Mouse (Mus musculus) MEL (cell line): ENCODE results near the gene Cd5l. TPM values are rescaled to one million over a fixed set of nuclear protein-coding genes. Genes with fewer than 3 reads are reported as not detected.

ENCODE experiments used
- DNase-seq: peaks from one replicate; pipeline ENCODE4 v3.0.0; 2011; ENCODE audit warnings: low read depth, low spot score
- H3K27ac ChIP-seq: 2 replicates; pipeline ENCODE4 v1.5.1; 2012; ENCODE audit warnings: low read depth, mild to moderate bottlenecking, control low read depth, low read length, moderate library complexity; ENCODE audit not compliant: control insufficient read depth
- H3K27me3 ChIP-seq, 2 experiments: fragments of 150-350 bp in 1 of 2; sonication (generic) in 1 of 2; 2 replicates each; pipeline ENCODE4 v1.6.1; 2012; ENCODE audit warnings: low read length in 2 of 2, mild to moderate bottlenecking in 2 of 2, improper control_type of control experiment in 1 of 2, moderate library complexity in 1 of 2; ENCODE audit not compliant: insufficient read depth in 2 of 2, control insufficient read depth in 1 of 2
- H3K36me3 ChIP-seq, 2 experiments: 2 replicates each; pipeline ENCODE4 v1.6.1; 2012 to 2014; ENCODE audit warnings: low read length in 2 of 2, improper control_type of control experiment in 1 of 2, inconsistent platforms in 1 of 2, mild to moderate bottlenecking in 1 of 2; ENCODE audit not compliant: insufficient read depth in 2 of 2, control insufficient read depth in 1 of 2
- H3K4me1 ChIP-seq, 2 experiments: fragments of 150-350 bp in 1 of 2; sonication (generic) in 1 of 2; 2 replicates each; pipeline ENCODE4 v1.6.1; 2012; ENCODE audit warnings: low read length in 2 of 2, improper control_type of control experiment in 1 of 2, mild to moderate bottlenecking in 1 of 2; ENCODE audit not compliant: insufficient read depth in 2 of 2, control insufficient read depth in 1 of 2
- H3K4me3 ChIP-seq, 2 experiments: fragments of 150-350 bp in 1 of 2; sonication (generic) in 1 of 2; 2 replicates each; pipeline ENCODE4 v1.5.1; 2012; ENCODE audit warnings: low read depth in 2 of 2, low read length in 2 of 2, mild to moderate bottlenecking in 2 of 2, moderate library complexity in 2 of 2, control low read depth in 1 of 2, improper control_type of control experiment in 1 of 2; ENCODE audit not compliant: control insufficient read depth in 1 of 2, insufficient read depth in 1 of 2
- H3K79me2 ChIP-seq: 2 replicates; pipeline ENCODE4 v1.6.1; 2012; ENCODE audit warnings: mild to moderate bottlenecking, low read length, moderate library complexity; ENCODE audit not compliant: control insufficient read depth, poor library complexity, insufficient read depth
- H3K9ac ChIP-seq: 2 replicates; pipeline ENCODE4 v1.6.1; 2012; ENCODE audit warnings: low read depth, mild to moderate bottlenecking, control low read depth, low read length, moderate library complexity; ENCODE audit not compliant: control insufficient read depth, poor library complexity, severe bottlenecking
- H3K9me3 ChIP-seq: fragments of 150-350 bp; sonication (generic); replicated peaks from 2 replicates; pipeline ENCODE4 v1.6.1; 2012; ENCODE audit warnings: mild to moderate bottlenecking, low read length, improper control_type of control experiment, moderate library complexity; ENCODE audit not compliant: insufficient read depth
- BHLHE40 ChIP-seq: IDR thresholded peaks from 2 replicates; pipeline ENCODE4 v1.6.1; 2012; ENCODE audit warnings: low read depth, mild to moderate bottlenecking, inconsistent platforms, low read length, improper control_type of control experiment, borderline replicate concordance
- CHD1 ChIP-seq: IDR thresholded peaks from 2 replicates; pipeline ENCODE4 v1.6.1; 2012; ENCODE audit warnings: low read depth, mild to moderate bottlenecking, inconsistent platforms, low read length, improper control_type of control experiment
- CHD2 ChIP-seq: IDR thresholded peaks from 2 replicates; pipeline ENCODE4 v1.6.1; 2011; ENCODE audit warnings: low read length, improper control_type of control experiment
- CTCF ChIP-seq, 3 experiments: IDR thresholded peaks in 2 of 3; conservative IDR thresholded peaks in 1 of 3; 2 replicates each; pipeline ENCODE4 v1.5.1; 2011 to 2012; ENCODE audit warnings: low read length in 3 of 3, low read depth in 2 of 3, mild to moderate bottlenecking in 2 of 3, improper control_type of control experiment in 1 of 3, inconsistent platforms in 1 of 3, mixed read lengths in 1 of 3, moderate library complexity in 1 of 3; ENCODE audit not compliant: control insufficient read depth in 1 of 3, insufficient read depth in 1 of 3, poor library complexity in 1 of 3, severe bottlenecking in 1 of 3
- ELF1 ChIP-seq: IDR thresholded peaks from 2 replicates; pipeline ENCODE4 v1.6.1; 2014; ENCODE audit warnings: low read depth, mild to moderate bottlenecking, inconsistent platforms, low read length, improper control_type of control experiment, moderate library complexity
- EP300 ChIP-seq, 2 experiments: IDR thresholded peaks; 2 replicates each; pipeline ENCODE4 v1.6.1; 2011; ENCODE audit warnings: improper control_type of control experiment in 2 of 2, low read length in 2 of 2, low read depth in 1 of 2, mild to moderate bottlenecking in 1 of 2
- ETS1 ChIP-seq: IDR thresholded peaks from 2 replicates; pipeline ENCODE4 v1.6.1; 2012; ENCODE audit warnings: low read depth, mild to moderate bottlenecking, inconsistent platforms, low read length, improper control_type of control experiment, moderate library complexity
- GATA1 ChIP-seq: IDR thresholded peaks from 2 replicates; pipeline ENCODE4 v1.6.1; 2011; ENCODE audit warnings: low read depth, low read length, improper control_type of control experiment
- HCFC1 ChIP-seq: IDR thresholded peaks from 2 replicates; pipeline ENCODE4 v1.6.1; 2012; ENCODE audit warnings: low read depth, mild to moderate bottlenecking, inconsistent platforms, low read length, improper control_type of control experiment, moderate library complexity
- KAT2A ChIP-seq: conservative IDR thresholded peaks from 2 replicates; pipeline ENCODE4 v1.6.1; 2012; ENCODE audit warnings: low read depth, low read length, improper control_type of control experiment, inconsistent platforms
- MAFK ChIP-seq: IDR thresholded peaks from 2 replicates; pipeline ENCODE4 v1.6.1; 2011; ENCODE audit warnings: low read depth, mild to moderate bottlenecking, low read length, improper control_type of control experiment, borderline replicate concordance
- MAX ChIP-seq: IDR thresholded peaks from 2 replicates; pipeline ENCODE4 v1.6.1; 2011; ENCODE audit warnings: low read length, improper control_type of control experiment
- MAZ ChIP-seq: IDR thresholded peaks from 2 replicates; pipeline ENCODE4 v1.6.1; 2012; ENCODE audit warnings: low read depth, mild to moderate bottlenecking, inconsistent platforms, low read length, improper control_type of control experiment
- MEF2A ChIP-seq: IDR thresholded peaks from 2 replicates; pipeline ENCODE4 v1.6.1; 2014; ENCODE audit warnings: low read depth, mild to moderate bottlenecking, inconsistent platforms, low read length, improper control_type of control experiment; ENCODE audit not compliant: poor library complexity, insufficient replicate concordance, severe bottlenecking; ENCODE audit errors: extremely low read depth
- MXI1 ChIP-seq: IDR thresholded peaks from 2 replicates; pipeline ENCODE4 v1.6.1; 2011; ENCODE audit warnings: mild to moderate bottlenecking, low read depth, low read length, improper control_type of control experiment
- MYB ChIP-seq: IDR thresholded peaks from 2 replicates; pipeline ENCODE4 v1.6.1; 2011; ENCODE audit warnings: mild to moderate bottlenecking, low read depth, low read length, improper control_type of control experiment
- NRF1 ChIP-seq: IDR thresholded peaks from 2 replicates; pipeline ENCODE4 v1.6.1; 2014; ENCODE audit warnings: low read depth, mild to moderate bottlenecking, inconsistent platforms, low read length, improper control_type of control experiment, moderate library complexity; ENCODE audit not compliant: poor library complexity, insufficient read depth, severe bottlenecking
- POLR2A ChIP-seq, 2 experiments: IDR thresholded peaks; 2 replicates each; pipeline ENCODE4 v1.6.1; 2011 to 2012; ENCODE audit warnings: low read length in 2 of 2, mild to moderate bottlenecking in 2 of 2, control low read depth in 1 of 2, improper control_type of control experiment in 1 of 2, low read depth in 1 of 2, moderate library complexity in 1 of 2; ENCODE audit not compliant: control insufficient read depth in 1 of 2, insufficient read depth in 1 of 2, poor library complexity in 1 of 2
- POLR2AphosphoS2 ChIP-seq: IDR thresholded peaks from 2 replicates; pipeline ENCODE4 v1.6.1; 2011; ENCODE audit warnings: low read length, improper control_type of control experiment
- RAD21 ChIP-seq: IDR thresholded peaks from 2 replicates; pipeline ENCODE4 v1.6.1; 2011; ENCODE audit warnings: mild to moderate bottlenecking, low read depth, low read length, improper control_type of control experiment
- RCOR1 ChIP-seq: IDR thresholded peaks from 2 replicates; pipeline ENCODE4 v1.6.1; 2012; ENCODE audit warnings: low read depth, mild to moderate bottlenecking, inconsistent platforms, low read length, improper control_type of control experiment
- SIN3A ChIP-seq: IDR thresholded peaks from 2 replicates; pipeline ENCODE4 v1.6.1; 2012; ENCODE audit warnings: low read length, improper control_type of control experiment, inconsistent platforms
- TAL1 ChIP-seq: IDR thresholded peaks from 2 replicates; pipeline ENCODE4 v1.6.1; 2012; ENCODE audit warnings: mild to moderate bottlenecking, inconsistent platforms, low read length, moderate library complexity, mixed read lengths
- TBP ChIP-seq: IDR thresholded peaks from 2 replicates; pipeline ENCODE4 v1.8.0; 2011; ENCODE audit warnings: low read depth, low read length, improper control_type of control experiment
- TCF12 ChIP-seq: IDR thresholded peaks from 2 replicates; pipeline ENCODE4 v1.6.1; 2014; ENCODE audit warnings: low read depth, mild to moderate bottlenecking, inconsistent platforms, low read length, improper control_type of control experiment, moderate library complexity
- USF1 ChIP-seq: IDR thresholded peaks from 2 replicates; pipeline ENCODE4 v1.6.1; 2014; ENCODE audit warnings: low read depth, mild to moderate bottlenecking, inconsistent platforms, low read length, improper control_type of control experiment, moderate library complexity
- ZC3H11A ChIP-seq: IDR thresholded peaks from 2 replicates; pipeline ENCODE4 v1.6.1; 2012; ENCODE audit warnings: low read depth, mild to moderate bottlenecking, inconsistent platforms, low read length, improper control_type of control experiment
- ZMIZ1 ChIP-seq: IDR thresholded peaks from 2 replicates; pipeline ENCODE4 v1.6.1; 2012; ENCODE audit warnings: low read depth, mild to moderate bottlenecking, inconsistent platforms, low read length, improper control_type of control experiment, moderate library complexity
- ZNF384 ChIP-seq: IDR thresholded peaks from 2 replicates; pipeline ENCODE4 v1.6.1; 2012; ENCODE audit warnings: low read depth, mild to moderate bottlenecking, inconsistent platforms, low read length, improper control_type of control experiment
- polyA plus RNA-seq, 2 experiments: library from polyadenylated mRNA; stranded (reverse) in 1 of 2; unstranded in 1 of 2; fragments of >175 nt in 1 of 2; fragments of >200 nt in 1 of 2; gene quantifications; 2 replicates each; pipeline versions ENCODE4 v1.2.1 to v1.2.4; 2012; ENCODE audit warnings: low replicate concordance in 2 of 2, low read depth in 1 of 2; ENCODE audit not compliant: insufficient read length in 2 of 2, insufficient read depth in 1 of 2, missing spikeins in 1 of 2
- total RNA-seq: library from RNA; depleted of rRNA; stranded (reverse); fragments of 300-350 nt; gene quantifications from 2 replicates; pipeline ENCODE4 v1.2.3, GENCODE M21; 2012

Cd5l gene
- total and polyA plus RNA-seq, 3 experiments, result not detected

- Histone ChIP-seq H3K79me2 (no peaks in the 10 kb centered on the region), H3K9me3 (no peaks in the 10 kb centered on the region), H3K27me3 (peaks cover 3 to 6% of the 10 kb centered on the region in 2 experiments), H3K36me3 (no peaks in the 10 kb centered on the region), H3K9ac (no peak overlapping the region), H3K4me3 (no peak overlapping the region), H3K4me1 (no peaks in the 10 kb centered on the region), H3K27ac (no peak overlapping the region)
- DNase-seq, result no peak
- TF ChIP-seq MXI1 (no peak), MAX (no peak), ZNF384 (no peak), ZC3H11A (no peak), CHD1 (no peak), BHLHE40 (no peak), SIN3A (no peak), HCFC1 (no peak), RCOR1 (no peak)
These were observed 11.5 kb downstream of the Cd5l start for GRCm38 (mm10) chr3:87369181-87369580.

DNA sequence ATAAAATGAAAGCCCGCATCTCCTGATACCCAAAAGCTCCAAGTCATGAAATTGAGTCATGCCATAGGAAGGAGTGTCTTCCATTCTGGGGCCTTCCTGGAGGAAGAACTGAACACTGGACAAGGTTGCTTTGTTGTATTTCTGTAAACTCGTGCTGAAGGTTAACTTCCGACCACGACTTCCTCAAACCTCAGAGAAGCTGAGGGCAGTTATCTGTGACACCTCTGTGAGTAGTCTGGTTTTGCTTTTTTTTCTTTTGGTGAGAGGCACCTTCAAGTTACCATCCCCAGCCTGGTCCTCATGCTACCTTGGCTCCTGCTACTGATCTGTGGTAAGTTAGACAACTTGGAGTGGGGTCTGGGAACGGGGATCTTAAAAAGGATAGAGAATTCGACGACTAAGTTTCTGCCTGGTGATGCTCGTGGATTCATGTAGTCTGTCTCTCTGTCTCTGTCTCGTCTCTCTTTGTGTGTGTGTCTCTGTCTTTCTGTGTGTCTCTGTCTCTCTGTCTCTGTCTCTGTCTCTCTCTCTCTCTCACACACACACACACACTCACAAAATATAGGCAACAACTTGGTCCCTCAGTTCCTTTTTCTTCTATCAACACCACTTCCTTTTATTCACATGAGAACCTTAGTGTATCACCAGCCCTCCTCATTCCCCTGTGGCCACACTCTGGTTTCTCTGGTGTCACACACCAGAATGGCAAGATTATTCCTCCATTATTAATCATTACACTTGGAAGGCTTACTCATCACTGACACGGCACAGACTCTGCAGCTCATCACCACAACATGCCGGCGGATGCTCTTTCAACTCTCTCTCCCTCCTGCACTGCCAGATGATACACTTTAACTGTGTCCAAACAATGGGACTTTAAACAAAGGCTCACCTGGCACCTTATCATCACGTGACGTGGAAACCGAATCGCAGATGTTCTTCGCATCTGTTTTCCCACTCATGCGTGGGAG is 18.8 kb downstream of the Cd5l start, which contains the start of gene Fcrl1:
Gene Fcrl1 (plus strand): TSS at position 193 of the 971 bp plus-strand sequence.
- Histone ChIP-seq H3K4me1 (no peaks in the 10 kb centered on the region), H3K27ac (no peak within 1 kb of the TSS), H3K36me3 (no peaks in the 10 kb centered on the region), H3K9me3 (no peaks in the 10 kb centered on the region), H3K9ac (no peak within 1 kb of the TSS), H3K4me3 (no peak within 1 kb of the TSS), H3K79me2 (no peaks in the 10 kb centered on the region), H3K27me3 (peaks cover 0 to 1% of the 10 kb centered on the region in 2 experiments; a peak in 2 of 4 replicates)
- DNase-seq, result peak; percentile 52
- TF ChIP-seq TCF12, result no peak
- no peak for TF ChIP-seq POLR2AphosphoS2
- no peak for TF ChIP-seq ZC3H11A
- 0 out of 2 replicates have a peak, but pooled peaks have one; percentile 4 for TF ChIP-seq GATA1
- peak; percentile 63; the same call in 1 of the 2 replicates for TF ChIP-seq ZNF384
- no peak for TF ChIP-seq TAL1
- no peak for TF ChIP-seq KAT2A
- no peak for TF ChIP-seq CTCF (IDR thresholded peaks at IDR 0.05 in 2 of 3, conservative IDR thresholded peaks at IDR 0.05 in 1 of 3; ENCODE audit: control insufficient read depth in 1 of 3, insufficient read depth in 1 of 3, low read depth in 2 of 3, low read length in 3 of 3, poor library complexity in 1 of 3, severe bottlenecking in 1 of 3)
- TF ChIP-seq MAZ, result no peak
- no peak for TF ChIP-seq HCFC1
- TF ChIP-seq TBP, result 0 out of 2 replicates have a peak, but pooled peaks have one; percentile 17
- no peak for TF ChIP-seq MXI1
- no peak for TF ChIP-seq MAFK
- no peak for TF ChIP-seq ZMIZ1
- no peak for TF ChIP-seq CHD2
- TF ChIP-seq NRF1, result no peak
- TF ChIP-seq ELF1, result no peak
- TF ChIP-seq RCOR1, result peak; percentile 41; the same call in 1 of the 2 replicates
- no peak for TF ChIP-seq USF1
- TF ChIP-seq MEF2A, result no peak
- no peak for TF ChIP-seq POLR2A (IDR thresholded peaks at IDR 0.05; ENCODE audit: control insufficient read depth in 1 of 2, insufficient read depth in 1 of 2, low read depth in 1 of 2, low read length in 2 of 2, poor library complexity in 1 of 2)
- no peak for TF ChIP-seq RAD21
- TF ChIP-seq EP300 (IDR thresholded peaks at IDR 0.05; ENCODE audit: low read depth in 1 of 2, low read length in 2 of 2), result peak in 1 of 2 experiments; percentile 41; a peak in 1 of 4 replicates
- no peak for TF ChIP-seq MYB
- TF ChIP-seq ETS1, result no peak
- no peak for TF ChIP-seq CHD1
